Mouse (Mus musculus) heart, adult 2 months (tissue): Measurements from ENCODE around the gene Evi2. TPM values are rescaled to one million over a fixed set of nuclear protein-coding genes. Genes with fewer than 3 reads are reported as not detected.
A peak's percentile ranks its signal among the peaks of the same experiment; 100 is the strongest.

Experiments used
- DNase-seq, 2 experiments: peaks; one replicate each; pipeline ENCODE4 v3.0.0; 2021
- H3K27ac ChIP-seq: fragments of 200-600 bp; 2 replicates; pipeline ENCODE4 v1.8.1; 2022
- H3K27me3 ChIP-seq: fragments of 200-500 bp; 2 replicates; pipeline ENCODE4 v1.6.1; 2012; ENCODE audit warnings: mild to moderate bottlenecking, low read length, inconsistent platforms, mixed read lengths; ENCODE audit not compliant: control insufficient read depth, insufficient read depth
- H3K36me3 ChIP-seq: fragments of 200-500 bp; 2 replicates; pipeline ENCODE4 v1.6.1; 2012; ENCODE audit warnings: low read length, inconsistent platforms; ENCODE audit not compliant: control insufficient read depth, insufficient read depth
- H3K4me1 ChIP-seq: fragments of 200-500 bp; 2 replicates; pipeline ENCODE4 v1.6.1; 2011; ENCODE audit warnings: low read length; ENCODE audit not compliant: control insufficient read depth, insufficient read depth
- H3K4me3 ChIP-seq: fragments of 200-600 bp; 2 replicates; pipeline ENCODE4 v1.8.1; 2022
- H3K79me2 ChIP-seq: fragments of 200-500 bp; replicated peaks from 2 replicates; pipeline ENCODE4 v1.6.1; 2012; ENCODE audit warnings: mild to moderate bottlenecking, inconsistent platforms, low read length, moderate library complexity, mixed read lengths; ENCODE audit not compliant: control insufficient read depth, insufficient read depth
- H3K9ac ChIP-seq: fragments of 200-500 bp; 2 replicates; pipeline ENCODE4 v1.6.1; 2012; ENCODE audit warnings: low read depth, mild to moderate bottlenecking, control low read depth, inconsistent platforms, low read length, mixed read lengths
- CTCF ChIP-seq: fragments of 200-600 bp; IDR thresholded peaks from 2 replicates; pipeline ENCODE4 v1.8.1; 2022; ENCODE audit warnings: antibody characterized with exemption, mild to moderate bottlenecking, moderate library complexity
- EP300 ChIP-seq: fragments of 200-500 bp; IDR thresholded peaks from 2 replicates; pipeline ENCODE4 v1.6.1; 2011; ENCODE audit warnings: low read depth, low read length, control low read depth; ENCODE audit not compliant: insufficient read depth
- POLR2A ChIP-seq: fragments of 200-500 bp; IDR thresholded peaks from 2 replicates; pipeline ENCODE4 v1.6.1; 2011; ENCODE audit warnings: mild to moderate bottlenecking, low read depth, low read length, control low read depth; ENCODE audit not compliant: insufficient read depth
- WGBS: fragments of 180-500 bp; shearing (Covaris S2); methylation state at CpG from one replicate; pipeline ENCODE4 v1.1.7; 2018; 5-methylcytosine and 5-hydroxymethylcytosine counted together
- intact Hi-C: fragments of 180-260 bp; cut with DNase I; formaldehyde crosslinking; loops from one replicate; pipeline ENCODE4 v1.15.1; 2025
- polyA plus RNA-seq: library from polyadenylated mRNA; depleted of rRNA; stranded (reverse); fragments of >200 nt; gene quantifications from 2 replicates; pipeline ENCODE4 v1.2.3, GENCODE M21; 2012
- total RNA-seq, 2 experiments: library from RNA; stranded (reverse); gene quantifications; 2 replicates each; pipeline ENCODE4 v1.2.3; 2021

Gene Evi2
- total and polyA plus RNA-seq, 3 experiments, result 0.14 to 0.29 (median 0.16) TPM

DNA sequence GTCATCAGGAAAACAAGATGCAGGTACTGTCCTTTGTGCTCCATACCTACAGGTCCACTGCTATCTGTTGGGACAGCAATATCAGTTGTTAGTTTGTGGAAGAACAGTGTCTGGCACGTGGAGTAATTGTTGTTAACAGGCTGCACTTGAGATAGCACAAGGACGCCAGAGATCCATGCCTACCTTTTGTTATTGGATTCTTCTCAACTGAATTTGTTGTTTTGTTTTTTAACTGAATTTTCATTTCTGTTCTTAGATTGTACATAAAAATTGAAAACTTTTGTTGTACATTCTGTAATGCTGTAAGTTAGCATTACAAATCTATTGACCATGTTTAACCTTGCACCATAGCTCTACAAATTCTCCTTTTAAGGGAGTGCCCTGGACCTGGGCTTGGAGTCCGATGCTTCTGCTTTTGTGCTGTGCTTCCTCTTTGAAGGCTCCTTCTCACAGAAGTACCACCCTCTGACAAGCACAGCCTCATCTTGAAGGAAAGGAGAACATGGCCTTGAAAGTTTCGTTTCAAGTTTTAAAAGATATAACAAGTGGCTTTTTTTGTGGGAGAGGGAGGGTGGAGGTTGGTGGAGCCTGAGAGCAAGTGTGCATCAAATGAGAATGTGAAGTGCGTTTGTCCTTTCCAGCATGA is 2.5 kb downstream of the Evi2 start:
- 0 out of 2 replicates have a peak, but pooled peaks have one; percentile 19 for TF ChIP-seq POLR2A
- no peak for TF ChIP-seq CTCF
- H3K4me1 ChIP-seq, result peaks cover 4% of the 10 kb centered on the region
- no peaks in the 10 kb centered on the region for H3K79me2 ChIP-seq
- intact Hi-C loops, result no loop called here
- 72% methylated on average over 5 of the region's 5 CpGs for WGBS
- H3K27ac ChIP-seq, result 0 out of 2 replicates have a peak overlapping the region, but pooled peaks have one; percentile 32
- DNase-seq, result peak in 1 of 2 experiments; percentile 40
- no peaks in the 10 kb centered on the region for H3K36me3 ChIP-seq
- H3K27me3 ChIP-seq, result no peaks in the 10 kb centered on the region
- H3K4me3 ChIP-seq, result no peak overlapping the region
- H3K9ac ChIP-seq, result no peak overlapping the region

- DNase-seq, result peak; percentile 43 to 65
- H3K4me1 ChIP-seq, result peaks cover 4% of the 10 kb centered on the region
- no peaks in the 10 kb centered on the region for H3K27me3 ChIP-seq
- H3K4me3 ChIP-seq, result no peak overlapping the region
- no peak overlapping the region for H3K9ac ChIP-seq
- no peaks in the 10 kb centered on the region for H3K36me3 ChIP-seq
- H3K79me2 ChIP-seq, result no peaks in the 10 kb centered on the region
- WGBS, result 46% methylated on average over 15 of the region's 15 CpGs
- TF ChIP-seq POLR2A (no peak), EP300 (no peak), CTCF (no peak)
- intact Hi-C loops, result no loop called here
- peak overlapping the region; percentile 32; the same call in 1 of the 2 replicates for H3K27ac ChIP-seq
Measured at GRCm38 (mm10) chr11:79527015-79527738, 3.2 kb downstream of the Evi2 start.

- intact Hi-C loops, result no loop called here
- Histone ChIP-seq H3K79me2 (no peaks in the 10 kb centered on the region), H3K27me3 (no peaks in the 10 kb centered on the region), H3K4me1 (peaks cover 4% of the 10 kb centered on the region), H3K36me3 (no peaks in the 10 kb centered on the region), H3K4me3 (no peak overlapping the region), H3K27ac (peak overlapping the region; percentile 32; the same call in 1 of the 2 replicates), H3K9ac (no peak overlapping the region)
- TF ChIP-seq POLR2A (no peak), EP300 (no peak), CTCF (no peak)
- no peak for DNase-seq
- WGBS, result 76% methylated on average over 3 of the region's 3 CpGs
Measured at GRCm38 (mm10) chr11:79526549-79526948, 3.8 kb downstream of the Evi2 start.

DNA sequence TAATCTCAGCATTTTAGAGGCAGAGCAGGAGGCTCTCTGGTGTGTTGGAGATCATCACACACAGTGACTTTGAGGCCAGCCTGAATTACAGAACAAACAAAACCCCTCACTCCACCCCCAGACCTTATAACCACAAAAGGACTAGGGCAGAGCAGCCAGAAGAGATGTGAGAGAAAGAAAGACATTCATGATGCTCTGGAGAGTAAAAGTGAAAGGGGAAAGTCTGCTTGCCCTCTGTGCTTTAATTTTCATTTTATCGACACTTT is 6.1 kb downstream of the Evi2 start:
- Histone ChIP-seq H3K79me2 (no peaks in the 10 kb centered on the region), H3K27ac (no peak overlapping the region), H3K36me3 (no peaks in the 10 kb centered on the region), H3K4me3 (no peak overlapping the region), H3K27me3 (no peaks in the 10 kb centered on the region), H3K9ac (no peak overlapping the region), H3K4me1 (peaks cover 4% of the 10 kb centered on the region)
- TF ChIP-seq POLR2A (no peak), EP300 (no peak), CTCF (no peak)
- no peak for DNase-seq
- intact Hi-C loops, result no loop called here
- 78% methylated on average over 1 of the region's 1 CpGs for WGBS

DNA sequence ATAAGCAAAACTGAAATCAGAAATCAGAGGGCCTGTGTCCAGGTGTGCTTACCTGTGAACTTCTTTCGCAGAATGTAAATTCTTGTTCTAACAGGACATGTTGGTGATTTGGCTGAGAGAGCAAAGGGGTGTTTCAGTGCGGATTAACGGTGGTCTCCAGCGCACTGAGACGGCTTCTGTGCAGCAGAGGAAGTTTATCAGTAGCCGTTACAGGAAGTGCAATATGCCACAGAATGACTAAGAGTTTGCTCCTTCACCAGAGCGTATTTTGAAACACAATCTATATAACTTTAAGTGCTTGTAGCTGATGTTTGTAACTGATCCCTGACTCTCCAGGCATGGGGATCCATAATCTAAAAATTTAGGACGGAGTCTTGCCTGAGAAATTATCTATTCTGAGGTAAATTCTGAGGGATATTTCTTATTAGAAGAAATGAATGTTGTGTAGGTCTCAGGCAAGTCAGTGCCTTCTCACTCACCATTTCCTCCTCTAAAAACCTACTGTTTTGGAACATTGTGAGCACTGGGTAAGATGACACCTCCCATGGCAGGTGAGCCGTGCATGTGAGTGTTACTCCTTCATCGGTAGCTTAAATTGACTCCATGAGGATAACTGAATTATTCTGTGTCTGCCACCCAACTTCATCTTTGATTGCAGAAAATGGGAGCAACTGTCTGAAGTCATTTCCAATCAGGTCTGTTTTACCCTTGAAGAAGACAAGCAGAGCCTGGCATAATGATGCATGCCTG is 6.7 kb downstream of the Evi2 start, which contains the start of gene Evi2b:
Gene Evi2b, minus strand, starts transcription at position 203 of the 750 bp plus-strand sequence.
- Histone ChIP-seq H3K27ac (no peak within 1 kb of the TSS), H3K4me1 (peaks cover 4% of the 10 kb centered on the region), H3K27me3 (no peaks in the 10 kb centered on the region), H3K4me3 (no peak within 1 kb of the TSS), H3K36me3 (no peaks in the 10 kb centered on the region), H3K9ac (no peak within 1 kb of the TSS), H3K79me2 (no peaks in the 10 kb centered on the region)
- 64% methylated on average over 10 of the region's 10 CpGs for whole genome bisulfite sequencing
- no peak for DNase-seq
- TF ChIP-seq EP300 (no peak), POLR2A (0 out of 2 replicates have a peak, but pooled peaks have one; percentile 26)
- intact Hi-C loops, result no loop called here

GRCm38 (mm10) chr11:79522944-79523343 is 7.4 kb downstream of the Evi2 start:
- Histone ChIP-seq H3K36me3 (no peaks in the 10 kb centered on the region), H3K27me3 (no peaks in the 10 kb centered on the region), H3K27ac (no peak overlapping the region), H3K79me2 (no peaks in the 10 kb centered on the region), H3K4me1 (peaks cover 4% of the 10 kb centered on the region), H3K4me3 (no peak overlapping the region), H3K9ac (no peak overlapping the region)
- TF ChIP-seq CTCF (no peak), POLR2A (no peak), EP300 (no peak)
- intact Hi-C loops, result no loop called here
- 85% methylated on average over 1 of the region's 1 CpGs for WGBS
- no peak for DNase-seq
